Mouse (Mus musculus) hindbrain, embryonic 15.5 days (tissue): ENCODE data around the gene Gvin1. TPM values are rescaled to one million over a fixed set of nuclear protein-coding genes. Genes with fewer than 3 reads are reported as not detected.
"Not testable (repeated sequence)": the region's sequence is repeated elsewhere in the genome, so short reads cannot be mapped to it uniquely, and the experiment has no call there.

ENCODE experiments used
- ATAC-seq: fragments of 200-750 bp; cut with Nextera tagmentation; 2 replicates; pipeline ENCODE4 v1.8.0; 2017; ENCODE audit warnings: low read depth, moderate number of reproducible peaks, moderate TSS enrichment; ENCODE audit not compliant: low FRiP score
- H3K27ac ChIP-seq: fragments of 300-500 bp; sonication (generic); replicated peaks from 2 replicates; pipeline ENCODE4 v1.5.1; 2015; ENCODE audit warnings: mild to moderate bottlenecking, inconsistent platforms
- H3K27me3 ChIP-seq: fragments of 300-500 bp; sonication (generic); 2 replicates; pipeline ENCODE4 v1.6.1; 2015; ENCODE audit warnings: control low read depth, inconsistent platforms
- H3K36me3 ChIP-seq: fragments of 300-500 bp; sonication (generic); 2 replicates; pipeline ENCODE4 v1.6.1; 2015; ENCODE audit warnings: control low read depth, inconsistent platforms
- H3K4me1 ChIP-seq: fragments of 300-500 bp; sonication (generic); replicated peaks from 2 replicates; pipeline ENCODE4 v1.6.1; 2015; ENCODE audit warnings: control low read depth, inconsistent platforms
- H3K4me2 ChIP-seq: fragments of 300-500 bp; sonication (generic); 2 replicates; pipeline ENCODE4 v1.6.1; 2015; ENCODE audit warnings: moderate library complexity, mild to moderate bottlenecking, inconsistent platforms
- H3K4me3 ChIP-seq: fragments of 300-500 bp; sonication (generic); 2 replicates; pipeline ENCODE4 v1.5.1; 2015; ENCODE audit warnings: mild to moderate bottlenecking, inconsistent platforms
- H3K9ac ChIP-seq: fragments of 300-500 bp; sonication (generic); 2 replicates; pipeline ENCODE4 v1.6.1; 2015; ENCODE audit warnings: inconsistent platforms
- H3K9me3 ChIP-seq: fragments of 300-500 bp; sonication (generic); 2 replicates; pipeline ENCODE4 v1.6.1; 2016; ENCODE audit warnings: control low read depth, inconsistent platforms
- WGBS: fragments of 180-500 bp; shearing (Covaris S2); methylation state at CpG from one replicate; pipeline ENCODE4 v1.1.7; 2015; 5-methylcytosine and 5-hydroxymethylcytosine counted together
- polyA plus RNA-seq: library from polyadenylated mRNA; unstranded; fragments of >200 nt; fragmentation: Nextera tagmentation; extraction: Ambion mirVana; gene quantifications from 2 replicates; pipeline ENCODE4 v1.2.1, GENCODE M21; 2015

Gene Gvin1
- 0.06 and 0.38 TPM in 2 replicates for polyA plus RNA-seq

DNA sequence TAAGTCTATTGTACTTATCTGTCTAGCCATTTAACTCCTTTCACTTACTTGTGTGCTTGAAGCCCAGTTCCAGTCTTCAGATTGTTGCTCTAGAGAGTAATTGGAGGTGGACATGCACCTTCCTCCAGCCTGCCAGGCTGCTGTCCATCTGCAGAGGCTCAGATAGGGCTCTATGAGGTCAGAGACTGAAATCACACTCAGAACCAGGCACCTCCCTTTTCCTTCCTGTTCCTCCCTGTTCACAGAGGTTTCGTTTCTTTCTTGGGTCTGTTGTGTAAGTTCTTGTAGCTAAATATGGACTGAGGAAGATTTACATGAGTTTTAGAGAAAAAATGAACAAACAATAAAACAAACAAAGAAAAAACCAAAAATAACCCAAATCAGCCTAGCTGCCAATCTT, at the start of gene Gvin1:
Gene Gvin1 (minus strand): TSS at position 150 of the 400 bp plus-strand sequence.
- H3K4me2 ChIP-seq, H3K4me1 ChIP-seq, H3K4me3 ChIP-seq, H3K9ac ChIP-seq, H3K36me3 ChIP-seq, H3K9me3 ChIP-seq, ATAC-seq, H3K27me3 ChIP-seq, H3K27ac ChIP-seq: not testable (repeated sequence)
- 76% methylated on average over 1 of the region's 1 CpGs for WGBS

DNA sequence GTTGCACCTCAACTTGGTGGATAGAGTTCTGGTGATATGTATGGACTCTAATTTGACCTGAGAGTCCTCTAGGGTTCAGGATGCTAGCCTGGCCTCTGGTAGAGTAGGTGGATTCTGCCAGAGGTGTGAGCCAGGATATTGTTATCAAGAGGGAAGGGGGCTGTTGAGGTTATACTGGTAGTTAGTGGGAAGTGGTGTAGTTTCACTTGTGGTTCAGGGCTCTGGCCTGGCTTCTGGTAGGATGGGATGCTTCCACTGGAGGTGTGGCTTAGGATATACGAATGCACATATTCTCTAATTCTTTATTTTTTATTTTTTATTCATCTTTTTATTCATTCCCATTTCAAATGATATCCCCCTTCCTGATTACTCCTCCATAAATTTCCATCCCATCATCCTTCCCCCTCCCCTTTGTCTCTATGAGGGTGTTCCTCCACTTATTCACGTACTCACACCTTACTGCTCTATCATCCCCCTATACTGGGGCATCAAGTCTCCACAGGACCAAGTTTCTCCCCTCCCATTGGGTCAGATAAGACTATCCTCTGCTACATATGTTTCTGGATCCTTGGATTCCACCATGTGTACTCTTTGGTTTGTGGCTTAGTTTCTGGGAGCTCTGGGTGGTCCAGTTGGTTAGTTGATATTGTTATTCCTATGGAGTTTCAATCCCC, 36.9 kb upstream of the Gvin1 start:
- no peak overlapping the region for H3K4me3 ChIP-seq
- H3K27me3 ChIP-seq, result no peaks in the 10 kb centered on the region
- no peak; the same call in 1 of the 2 replicates for ATAC-seq
- H3K9me3 ChIP-seq, result no peaks in the 10 kb centered on the region
- H3K36me3 ChIP-seq, result no peaks in the 10 kb centered on the region
- WGBS, result 88% methylated on average over 2 of the region's 2 CpGs
- H3K4me1 ChIP-seq, result no peaks in the 10 kb centered on the region
- H3K27ac ChIP-seq, result no peak overlapping the region
- no peak overlapping the region for H3K9ac ChIP-seq
- H3K4me2 ChIP-seq, result no peak overlapping the region

DNA sequence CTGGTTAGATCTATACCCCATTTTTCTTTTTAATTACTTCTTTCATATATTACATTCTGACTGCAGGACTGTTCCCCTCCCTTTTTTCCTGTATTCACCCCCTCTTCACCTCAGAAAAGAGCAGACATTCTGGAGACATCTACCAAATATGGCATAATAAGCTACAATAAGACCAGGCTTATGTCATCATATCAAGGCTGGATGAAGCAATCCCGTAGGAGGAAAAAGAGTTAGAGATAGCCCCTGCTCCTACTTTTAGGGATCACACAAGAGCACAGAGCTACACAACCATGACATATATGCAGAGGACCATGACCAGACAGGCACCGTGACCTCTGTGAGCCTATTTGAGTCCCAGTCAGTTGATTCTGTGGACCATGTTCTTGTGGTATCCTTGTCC, 33.8 kb upstream of the Gvin1 start:
- Histone ChIP-seq H3K9ac (no peak overlapping the region), H3K9me3 (no peaks in the 10 kb centered on the region), H3K4me2 (no peak overlapping the region), H3K36me3 (no peaks in the 10 kb centered on the region), H3K27me3 (no peaks in the 10 kb centered on the region), H3K4me1 (no peaks in the 10 kb centered on the region), H3K27ac (no peak overlapping the region), H3K4me3 (no peak overlapping the region)
- 94% methylated on average over 2 of the region's 2 CpGs for WGBS
- ATAC-seq, result no peak

DNA sequence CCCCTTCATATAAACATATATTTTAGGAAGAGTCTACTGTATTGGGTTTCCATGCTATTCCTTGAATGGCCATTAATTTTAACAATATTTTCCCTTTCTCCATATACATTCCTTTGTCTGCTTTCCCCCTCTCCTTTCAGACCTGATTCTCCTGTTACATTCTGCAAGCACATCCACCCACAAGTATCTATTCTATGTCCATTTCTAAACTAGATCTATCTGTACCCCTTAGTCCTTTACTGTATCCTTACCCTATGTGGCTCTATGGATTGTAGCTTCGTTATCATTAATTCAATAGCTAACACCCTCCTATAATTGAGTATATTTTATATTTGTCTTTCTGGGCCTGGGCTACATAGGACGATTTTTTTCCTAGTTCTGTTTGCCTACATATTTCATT, 33.1 kb upstream of the Gvin1 start:
- H3K4me3 ChIP-seq, result no peak overlapping the region
- no peak for ATAC-seq
- H3K4me2 ChIP-seq, result no peak overlapping the region
- no peaks in the 10 kb centered on the region for H3K4me1 ChIP-seq
- H3K27ac ChIP-seq, result no peak overlapping the region
- H3K9ac ChIP-seq, result no peak overlapping the region
- no peaks in the 10 kb centered on the region for H3K36me3 ChIP-seq
- 73% methylated on average over 2 of the region's 2 CpGs for WGBS
- no peaks in the 10 kb centered on the region for H3K9me3 ChIP-seq
- no peaks in the 10 kb centered on the region for H3K27me3 ChIP-seq

DNA sequence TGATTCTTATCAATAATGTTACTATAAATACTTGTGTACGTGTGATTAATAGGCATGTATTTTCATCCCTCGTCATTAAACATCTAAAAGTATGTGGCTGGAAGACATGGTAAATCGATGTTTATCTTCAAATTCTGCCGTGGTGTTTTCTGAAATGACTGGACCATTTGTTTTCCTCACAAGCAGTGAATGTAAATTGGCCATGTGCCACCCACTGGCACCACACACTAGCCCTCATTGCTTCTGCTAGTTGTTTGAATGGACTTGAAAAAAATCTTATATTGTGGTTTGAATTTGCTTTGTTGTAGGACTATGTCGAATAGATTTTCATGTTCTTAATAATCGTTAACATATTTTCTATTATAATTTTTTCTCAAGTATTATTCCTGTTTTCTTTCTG, 30.5 kb upstream of the Gvin1 start:
- Histone ChIP-seq H3K27me3 (no peaks in the 10 kb centered on the region), H3K4me3 (no peak overlapping the region), H3K9me3 (no peaks in the 10 kb centered on the region), H3K9ac (no peak overlapping the region), H3K4me1 (no peaks in the 10 kb centered on the region), H3K27ac (no peak overlapping the region), H3K4me2 (no peak overlapping the region), H3K36me3 (no peaks in the 10 kb centered on the region)
- WGBS, result 80% methylated on average over 6 of the region's 6 CpGs
- no peak for ATAC-seq

DNA sequence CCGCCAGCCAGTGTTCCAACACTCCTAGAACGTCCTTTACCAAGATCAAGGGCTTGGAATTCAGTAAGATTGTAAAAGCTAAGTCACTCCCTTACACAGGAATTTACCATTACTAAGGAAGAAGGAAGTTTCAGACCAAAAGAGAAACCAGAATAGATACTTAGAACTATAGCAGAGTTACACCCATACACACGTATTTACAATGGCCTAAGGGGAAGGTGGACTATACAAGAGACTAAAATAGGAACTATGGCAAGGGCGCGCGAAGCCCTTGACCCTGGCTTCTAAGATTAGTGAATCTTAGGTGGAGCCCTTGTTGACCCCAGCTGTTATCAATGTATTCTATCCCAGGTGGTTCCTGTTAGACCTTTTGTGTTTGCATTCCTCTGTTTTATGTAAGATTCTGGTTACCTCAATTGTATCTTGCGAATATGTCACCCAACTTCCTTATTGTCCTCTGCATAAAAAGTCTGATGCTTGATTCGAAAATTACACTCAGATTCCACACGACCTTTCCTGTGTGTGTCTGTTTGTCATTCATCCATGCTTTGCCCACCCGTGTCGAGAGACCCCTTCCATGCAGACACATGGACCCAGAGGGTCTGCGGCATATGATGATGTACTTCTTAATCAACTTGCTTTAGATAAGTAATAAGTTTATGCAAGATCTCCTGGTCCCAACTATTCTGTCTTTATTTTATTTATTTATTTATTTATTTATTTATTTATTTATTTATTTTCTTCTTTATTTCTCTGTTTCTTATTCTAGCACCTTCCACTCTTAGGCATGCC, 25.6 kb upstream of the Gvin1 start:
- ATAC-seq, H3K9ac ChIP-seq: not testable (repeated sequence)
- 93% methylated on average over 12 of the region's 12 CpGs for WGBS

DNA sequence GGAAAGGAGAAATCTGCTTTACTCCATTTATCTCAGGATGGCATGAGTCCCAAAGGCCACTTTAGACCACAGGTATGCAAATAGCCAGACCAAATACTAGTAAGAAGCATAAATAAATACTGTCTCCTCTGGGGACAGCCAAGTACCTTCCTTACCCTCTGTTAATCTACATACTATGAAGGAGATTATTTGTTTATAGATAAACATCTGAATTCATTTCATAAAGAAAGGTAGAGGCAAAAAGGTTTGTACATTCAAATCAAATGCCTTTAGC, 22.0 kb upstream of the Gvin1 start:
- Histone ChIP-seq H3K9me3 (no peaks in the 10 kb centered on the region), H3K27ac (no peak overlapping the region), H3K4me2 (no peak overlapping the region), H3K4me3 (no peak overlapping the region), H3K4me1 (no peaks in the 10 kb centered on the region), H3K36me3 (no peaks in the 10 kb centered on the region), H3K9ac (no peak overlapping the region), H3K27me3 (no peaks in the 10 kb centered on the region)
- no peak for ATAC-seq

More for the DNA sequence above, 25.6 kb upstream of the Gvin1 start:
- not testable (repeated sequence) for H3K4me1 ChIP-seq, H3K4me3 ChIP-seq, H3K4me2 ChIP-seq, H3K9me3 ChIP-seq, H3K36me3 ChIP-seq, H3K27me3 ChIP-seq, H3K27ac ChIP-seq

DNA sequence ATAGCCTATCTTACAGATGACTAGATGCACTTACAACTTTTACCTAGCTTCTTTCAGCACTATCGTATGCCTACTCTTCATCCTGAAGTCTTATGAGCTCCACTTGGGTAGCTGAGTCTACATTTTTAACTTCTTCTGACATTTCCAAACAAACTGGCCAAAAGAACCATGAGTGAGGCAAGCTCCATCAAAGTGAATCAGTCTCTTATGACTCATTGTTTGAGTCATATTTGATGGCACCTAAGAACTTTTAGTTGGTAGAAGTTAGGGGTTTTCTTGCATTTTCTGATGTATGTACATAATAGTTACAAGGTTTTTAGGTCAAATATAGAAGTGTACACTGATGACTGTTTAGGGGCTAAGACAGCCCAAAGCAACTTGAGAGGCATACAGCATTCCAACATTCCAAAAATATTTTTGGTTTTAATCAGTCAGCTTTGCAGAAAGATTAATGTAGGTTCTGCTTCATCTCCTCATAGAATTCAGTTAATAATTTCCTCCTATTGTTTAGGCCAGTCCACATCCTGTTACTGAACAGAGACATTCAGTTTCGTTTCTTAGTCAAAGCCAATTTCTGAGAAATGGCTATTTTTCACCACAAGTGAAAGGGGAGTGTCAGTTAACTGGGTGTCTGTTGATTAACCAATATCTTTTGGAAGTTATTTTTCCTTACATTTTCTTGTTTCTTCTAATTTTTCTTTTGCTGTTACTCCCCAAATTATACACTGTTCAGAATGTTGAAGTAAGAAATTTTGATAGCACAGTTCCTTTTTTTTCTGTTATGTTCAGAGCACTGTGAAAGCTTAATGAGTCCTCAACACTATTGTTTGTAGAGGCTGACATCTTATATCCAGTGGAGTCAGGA, 21.4 kb upstream of the Gvin1 start:
- Histone ChIP-seq H3K4me2 (no peak overlapping the region), H3K9me3 (no peaks in the 10 kb centered on the region), H3K4me3 (no peak overlapping the region), H3K27ac (no peak overlapping the region), H3K9ac (no peak overlapping the region), H3K36me3 (no peaks in the 10 kb centered on the region), H3K27me3 (no peaks in the 10 kb centered on the region), H3K4me1 (no peaks in the 10 kb centered on the region)
- 73% methylated on average over 2 of the region's 2 CpGs for WGBS
- no peak for ATAC-seq

DNA sequence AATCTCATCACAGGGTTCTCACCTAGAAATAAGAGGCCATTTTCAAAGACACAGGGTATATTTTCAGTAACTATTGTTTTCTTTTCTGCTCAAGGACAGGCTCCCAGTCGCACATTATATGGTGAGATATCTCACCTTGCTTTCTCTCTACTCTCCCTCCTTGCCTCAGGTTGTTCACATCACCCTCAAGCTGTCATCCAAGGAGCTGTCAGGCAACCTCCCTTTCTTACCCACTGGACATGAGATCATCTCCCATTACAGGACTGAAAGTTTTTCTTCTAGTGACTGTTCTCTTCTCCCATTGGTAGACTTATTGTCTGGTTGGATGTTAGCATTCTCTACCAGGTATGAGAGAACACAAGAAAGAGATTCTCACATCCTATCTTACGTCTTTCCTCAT, 20.5 kb upstream of the Gvin1 start:
- 78% methylated on average over 2 of the region's 2 CpGs for WGBS
- no peaks in the 10 kb centered on the region for H3K9me3 ChIP-seq
- H3K36me3 ChIP-seq, result no peaks in the 10 kb centered on the region
- H3K4me3 ChIP-seq, result no peak overlapping the region
- no peaks in the 10 kb centered on the region for H3K4me1 ChIP-seq
- H3K9ac ChIP-seq, result no peak overlapping the region
- H3K4me2 ChIP-seq, result no peak overlapping the region
- ATAC-seq, result no peak
- H3K27me3 ChIP-seq, result no peaks in the 10 kb centered on the region
- H3K27ac ChIP-seq, result no peak overlapping the region

DNA sequence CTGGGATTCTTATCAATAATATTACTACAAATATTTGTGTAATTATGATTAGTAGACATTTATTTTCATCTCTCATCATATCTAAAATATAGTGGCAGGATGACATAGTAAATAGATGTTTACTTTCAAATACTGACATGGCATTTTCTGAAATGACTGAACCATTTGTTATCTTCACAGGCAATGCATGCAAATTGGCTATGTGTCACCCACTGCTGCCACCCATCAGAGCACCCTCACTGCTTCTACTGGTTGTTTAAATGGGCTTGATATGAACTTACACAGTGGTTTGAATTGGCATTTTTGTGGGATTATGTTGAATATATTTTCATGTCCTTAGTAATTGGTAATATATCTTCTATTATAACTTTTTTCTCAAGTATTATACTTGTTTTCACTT, 784 bp upstream of the Gvin1 start:
- H3K9ac ChIP-seq, H3K4me3 ChIP-seq, H3K4me2 ChIP-seq, H3K27ac ChIP-seq, H3K27me3 ChIP-seq, H3K9me3 ChIP-seq, ATAC-seq, H3K4me1 ChIP-seq, H3K36me3 ChIP-seq: not testable (repeated sequence)

DNA sequence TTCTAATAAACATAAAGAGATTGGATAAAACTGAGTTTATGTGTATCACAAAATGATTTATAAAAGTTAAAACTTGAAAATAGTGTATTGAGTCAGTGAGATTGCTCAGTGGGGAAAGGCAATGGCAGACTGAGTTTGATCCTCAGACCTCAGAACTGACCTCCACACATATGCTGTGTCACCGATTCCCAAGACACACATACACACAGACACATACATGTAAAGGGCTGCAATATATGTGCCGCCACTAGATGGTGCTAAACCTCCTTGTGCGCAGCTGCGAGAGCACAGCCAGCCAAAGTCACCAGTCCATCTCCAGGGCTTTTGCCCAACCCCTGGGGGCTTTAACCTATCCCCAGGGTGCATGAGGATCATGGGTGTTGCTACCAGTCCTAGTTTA, 1.4 kb downstream of the Gvin1 start:
- not testable (repeated sequence) for H3K27me3 ChIP-seq, H3K9me3 ChIP-seq, H3K4me1 ChIP-seq, H3K4me2 ChIP-seq, H3K4me3 ChIP-seq, H3K36me3 ChIP-seq, H3K9ac ChIP-seq, ATAC-seq, H3K27ac ChIP-seq
- no CpG with 5 or more reads among the region's 4 CpGs for WGBS

DNA sequence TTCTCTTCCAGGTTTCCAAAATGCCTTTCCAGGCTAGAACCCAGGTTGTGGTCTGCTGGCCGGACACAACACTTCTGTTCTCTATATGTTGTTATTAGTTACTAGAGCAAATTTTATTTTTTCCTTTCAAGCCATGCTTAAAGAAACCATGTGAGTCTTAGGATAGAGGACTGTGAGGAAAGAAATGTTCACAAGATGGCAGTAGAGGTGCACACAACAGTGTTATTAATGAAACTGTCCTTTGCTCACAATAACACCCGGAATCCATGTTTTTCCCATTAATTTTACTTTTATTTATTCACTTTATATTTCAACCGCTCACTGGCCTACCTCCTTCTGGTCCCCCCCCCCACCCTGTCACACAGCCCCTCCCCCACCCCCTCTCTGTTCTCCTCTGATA, 8.5 kb downstream of the Gvin1 start:
- not testable (repeated sequence) for ATAC-seq, H3K9me3 ChIP-seq

More for the DNA sequence above, 8.5 kb downstream of the Gvin1 start:
- not testable (repeated sequence) for H3K27me3 ChIP-seq, H3K36me3 ChIP-seq, H3K4me2 ChIP-seq, H3K4me3 ChIP-seq, H3K4me1 ChIP-seq, H3K9ac ChIP-seq, H3K27ac ChIP-seq
- WGBS, result 91% methylated on average over 2 of the region's 3 CpGs
